Mouse (Mus musculus) forebrain, embryonic 16.5 days (tissue): ENCODE measurements around the gene 1700123L14Rik. TPM values are rescaled to one million over a fixed set of nuclear protein-coding genes. Genes with fewer than 3 reads are reported as not detected.
A peak's percentile ranks its signal among the peaks of the same experiment; 100 is the strongest.

Source experiments
- ATAC-seq: fragments of 200-750 bp; cut with Nextera tagmentation; 2 replicates; pipeline ENCODE4 v1.8.0; 2017; ENCODE audit warnings: mild to moderate bottlenecking, moderate library complexity
- H3K27ac ChIP-seq: fragments of 300-500 bp; sonication (generic); 2 replicates; pipeline ENCODE4 v1.5.1; 2014; ENCODE audit warnings: low read length, control low read depth
- H3K27me3 ChIP-seq: fragments of 300-500 bp; sonication (generic); replicated peaks from 2 replicates; pipeline ENCODE4 v1.6.1; 2014; ENCODE audit warnings: low read length; ENCODE audit not compliant: control insufficient read depth, insufficient read depth
- H3K36me3 ChIP-seq: fragments of 300-500 bp; sonication (generic); 2 replicates; pipeline ENCODE4 v1.6.1; 2014; ENCODE audit not compliant: control insufficient read depth, insufficient read depth
- H3K4me1 ChIP-seq: fragments of 300-500 bp; sonication (generic); replicated peaks from 2 replicates; pipeline ENCODE4 v1.6.1; 2014; ENCODE audit warnings: low read length; ENCODE audit not compliant: control insufficient read depth, insufficient read depth
- H3K4me2 ChIP-seq: fragments of 300-500 bp; sonication (generic); 2 replicates; pipeline ENCODE4 v1.6.1; 2014; ENCODE audit warnings: mild to moderate bottlenecking, low read length, control low read depth
- H3K4me3 ChIP-seq: fragments of 300-500 bp; sonication (generic); replicated peaks from 2 replicates; pipeline ENCODE4 v1.5.1; 2014; ENCODE audit warnings: mild to moderate bottlenecking, low read length, control low read depth
- H3K9ac ChIP-seq: fragments of 300-500 bp; sonication (generic); replicated peaks from 2 replicates; pipeline ENCODE4 v1.6.1; 2014; ENCODE audit warnings: low read depth, low read length, control low read depth
- H3K9me3 ChIP-seq: fragments of 300-500 bp; sonication (generic); 2 replicates; pipeline ENCODE4 v1.6.1; 2016; ENCODE audit warnings: low read length; ENCODE audit not compliant: control insufficient read depth
- WGBS: fragments of 180-500 bp; shearing (Covaris S2); extraction: QIAGEN DNeasy Blood & Tissue Kit; methylation state at CpG from one replicate; pipeline ENCODE4 v1.1.7; 2014; 5-methylcytosine and 5-hydroxymethylcytosine counted together
- polyA plus RNA-seq: library from polyadenylated mRNA; unstranded; fragments of >200 nt; fragmentation: Nextera tagmentation; extraction: Ambion mirVana; gene quantifications from 2 replicates; pipeline ENCODE4 v1.2.1, GENCODE M21; 2015

1700123L14Rik gene
- polyA plus RNA-seq, 1 experiment from 2014 or later: not detected

GRCm38 (mm10) chr6:96116534-96117272 is 49.3 kb downstream of the 1700123L14Rik start:
- no peaks in the 10 kb centered on the region for H3K9me3 ChIP-seq
- H3K4me1 ChIP-seq: peaks cover 17% of the 10 kb centered on the region
- WGBS: under 1% methylated on average over 32 of the region's 32 CpGs
- H3K4me2 ChIP-seq: peak overlapping the region; percentile 97
- H3K27me3 ChIP-seq: no peaks in the 10 kb centered on the region
- peak; percentile 76 for ATAC-seq
- H3K36me3 ChIP-seq: no peaks in the 10 kb centered on the region
- peak overlapping the region; percentile 68 for H3K9ac ChIP-seq
- peak overlapping the region; percentile 9; the same call in 1 of the 2 replicates for H3K27ac ChIP-seq
- peak overlapping the region; percentile 61 for H3K4me3 ChIP-seq

GRCm38 (mm10) chr6:96116148-96116533 is 49.9 kb downstream of the 1700123L14Rik start:
- WGBS: 5% methylated on average over 6 of the region's 6 CpGs

More at GRCm38 (mm10) chr6:96116148-96116533, 49.9 kb downstream of the 1700123L14Rik start:
- Histone ChIP-seq H3K9me3 (no peaks in the 10 kb centered on the region), H3K27ac (no peak overlapping the region), H3K27me3 (no peaks in the 10 kb centered on the region), H3K4me2 (peak overlapping the region; percentile 97), H3K9ac (peak overlapping the region; percentile 68), H3K4me3 (peak overlapping the region; percentile 61), H3K4me1 (peaks cover 17% of the 10 kb centered on the region), H3K36me3 (no peaks in the 10 kb centered on the region)
- ATAC-seq: peak; percentile 11; the same call in 1 of the 2 replicates

Other genes with a start within 250 kb of the 1700123L14Rik start
- gene Fam19a1, start 53.1 kb downstream of the 1700123L14Rik start, polyA plus RNA-seq: 15.8 and 24.1 TPM in 2 replicates